Mouse (Mus musculus) intestine, embryonic 15.5 days (tissue): ENCODE measurements around the gene Gm128. TPM values are rescaled to one million over a fixed set of nuclear protein-coding genes. Genes with fewer than 3 reads are reported as not detected.

Experiments used
- ATAC-seq: fragments of 200-750 bp; cut with Nextera tagmentation; 2 replicates; pipeline ENCODE4 v1.8.0; 2017; ENCODE audit warnings: moderate TSS enrichment, moderate library complexity
- H3K27ac ChIP-seq: fragments of 300-500 bp; sonication (generic); 2 replicates; pipeline ENCODE4 v1.5.1; 2015; ENCODE audit warnings: mild to moderate bottlenecking, inconsistent platforms
- H3K27me3 ChIP-seq: fragments of 300-500 bp; sonication (generic); replicated peaks from 2 replicates; pipeline ENCODE4 v1.6.1; 2015; ENCODE audit warnings: inconsistent platforms
- H3K36me3 ChIP-seq: fragments of 300-500 bp; sonication (generic); 2 replicates; pipeline ENCODE4 v1.6.1; 2015; ENCODE audit warnings: inconsistent platforms
- H3K4me1 ChIP-seq: fragments of 300-500 bp; sonication (generic); replicated peaks from 2 replicates; pipeline ENCODE4 v1.6.1; 2015; ENCODE audit warnings: inconsistent platforms
- H3K4me2 ChIP-seq: fragments of 300-500 bp; sonication (generic); replicated peaks from 2 replicates; pipeline ENCODE4 v1.6.1; 2015; ENCODE audit warnings: mild to moderate bottlenecking, inconsistent platforms
- H3K4me3 ChIP-seq: fragments of 300-500 bp; sonication (generic); replicated peaks from 2 replicates; pipeline ENCODE4 v1.5.1; 2015; ENCODE audit warnings: inconsistent platforms
- H3K9ac ChIP-seq: fragments of 300-500 bp; sonication (generic); 2 replicates; pipeline ENCODE4 v1.6.1; 2015; ENCODE audit warnings: inconsistent platforms
- H3K9me3 ChIP-seq: fragments of 300-500 bp; sonication (generic); 2 replicates; pipeline ENCODE4 v1.6.1; 2016; ENCODE audit warnings: inconsistent platforms
- WGBS: fragments of 180-500 bp; shearing (Covaris S2); methylation state at CpG from one replicate; pipeline ENCODE4 v1.1.7; 2015; 5-methylcytosine and 5-hydroxymethylcytosine counted together
- polyA plus RNA-seq: library from polyadenylated mRNA; unstranded; fragments of >200 nt; fragmentation: Nextera tagmentation; extraction: Ambion mirVana; gene quantifications from 2 replicates; pipeline ENCODE4 v1.2.1, GENCODE M21; 2015

Gm128 gene
- polyA plus RNA-seq, 1 experiment from 2014 or later, result 0.20 TPM

DNA sequence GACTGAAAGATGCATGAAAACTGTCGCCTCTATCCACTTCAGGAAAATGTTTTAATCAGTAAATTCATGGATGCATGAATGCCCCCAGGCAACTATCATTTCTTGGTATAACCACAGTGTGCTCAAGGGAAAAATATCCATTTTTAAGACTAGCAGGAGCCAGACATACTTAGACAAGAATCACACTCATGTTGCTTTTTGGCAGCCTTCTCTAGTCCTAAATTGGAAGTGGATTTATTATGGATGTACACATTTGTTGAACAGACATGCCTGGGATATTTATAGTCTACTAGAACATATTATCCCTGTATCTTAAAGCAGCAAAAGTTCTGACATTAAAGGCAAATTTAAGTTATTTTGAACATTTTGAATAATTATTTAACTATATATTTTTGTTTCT lies 23.3 kb upstream of the Gm128 start:
- Histone ChIP-seq H3K36me3 (peaks cover 23% of the 10 kb centered on the region), H3K4me3 (no peak overlapping the region), H3K9ac (no peak overlapping the region), H3K9me3 (no peaks in the 10 kb centered on the region), H3K27ac (no peak overlapping the region), H3K4me1 (no peaks in the 10 kb centered on the region), H3K4me2 (no peak overlapping the region), H3K27me3 (no peaks in the 10 kb centered on the region)
- 88% methylated on average over 1 of the region's 1 CpGs for WGBS
- no peak for ATAC-seq

GRCm38 (mm10) chr3:95263089-95263739 lies 21.8 kb upstream of the Gm128 start:
- no peak overlapping the region for H3K4me3 ChIP-seq
- ATAC-seq, result peak; percentile 92
- H3K9me3 ChIP-seq, result no peaks in the 10 kb centered on the region
- peaks cover 27% of the 10 kb centered on the region for H3K36me3 ChIP-seq
- H3K4me1 ChIP-seq, result no peaks in the 10 kb centered on the region
- peak overlapping the region; percentile 26; the same call in 1 of the 2 replicates for H3K4me2 ChIP-seq
- no peak overlapping the region for H3K9ac ChIP-seq
- no peak overlapping the region for H3K27ac ChIP-seq
- H3K27me3 ChIP-seq, result no peaks in the 10 kb centered on the region
- 41% methylated on average over 11 of the region's 11 CpGs for WGBS

GRCm38 (mm10) chr3:95261975-95262374 lies 20.6 kb upstream of the Gm128 start:
- peaks cover 27% of the 10 kb centered on the region for H3K36me3 ChIP-seq
- ATAC-seq, result no peak
- no peak overlapping the region for H3K4me2 ChIP-seq
- H3K4me3 ChIP-seq, result no peak overlapping the region
- no peaks in the 10 kb centered on the region for H3K4me1 ChIP-seq
- 89% methylated on average over 4 of the region's 4 CpGs for WGBS
- no peak overlapping the region for H3K9ac ChIP-seq
- no peaks in the 10 kb centered on the region for H3K27me3 ChIP-seq
- no peak overlapping the region for H3K27ac ChIP-seq
- no peaks in the 10 kb centered on the region for H3K9me3 ChIP-seq

- Histone ChIP-seq H3K27me3 (no peaks in the 10 kb centered on the region), H3K4me2 (no peak overlapping the region), H3K36me3 (peaks cover 22% of the 10 kb centered on the region), H3K9ac (no peak overlapping the region), H3K9me3 (no peaks in the 10 kb centered on the region), H3K4me3 (no peak overlapping the region), H3K4me1 (no peaks in the 10 kb centered on the region), H3K27ac (no peak overlapping the region)
- ATAC-seq, result no peak
- 83% methylated on average over 5 of the region's 5 CpGs for WGBS
Measured at GRCm38 (mm10) chr3:95256931-95257330, 15.5 kb upstream of the Gm128 start.

- Histone ChIP-seq H3K4me3 (no peak within 1 kb of the TSS), H3K36me3 (no peaks in the 10 kb centered on the region), H3K4me1 (no peaks in the 10 kb centered on the region), H3K4me2 (no peak within 1 kb of the TSS), H3K27me3 (no peaks in the 10 kb centered on the region), H3K9me3 (no peaks in the 10 kb centered on the region), H3K9ac (no peak within 1 kb of the TSS), H3K27ac (no peak within 1 kb of the TSS)
- 35% methylated on average over 7 of the region's 7 CpGs for WGBS
- ATAC-seq, result peak; percentile 53
Measured at GRCm38 (mm10) chr3:95250783-95251424, 9.5 kb upstream of the Gm128 start, which contains the start of gene Bnipl. Gene Bnipl, minus strand, starts transcription at chr3:95251193.

DNA sequence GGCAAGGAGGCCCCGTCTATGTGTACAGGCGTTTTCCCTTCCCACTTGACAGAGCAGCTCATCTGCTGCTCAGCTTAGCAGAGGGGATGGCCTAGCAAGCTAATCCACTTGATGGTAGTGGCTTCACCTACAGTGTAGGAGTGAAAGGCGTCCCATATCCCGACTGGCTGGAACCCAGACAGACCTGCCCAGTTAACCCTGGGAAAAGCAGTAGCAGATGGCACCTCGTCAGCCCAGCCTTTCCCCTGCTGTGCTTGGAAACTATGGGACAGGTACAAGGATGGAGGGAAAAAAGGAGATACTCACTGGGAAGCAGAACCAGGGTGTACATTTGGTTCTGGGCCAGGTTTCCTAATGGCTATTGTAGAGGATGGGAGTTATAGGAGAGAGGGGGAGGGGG lies 9.0 kb upstream of the Gm128 start:
- no peak overlapping the region for H3K27ac ChIP-seq
- no peak for ATAC-seq
- 82% methylated on average over 5 of the region's 5 CpGs for WGBS

DNA sequence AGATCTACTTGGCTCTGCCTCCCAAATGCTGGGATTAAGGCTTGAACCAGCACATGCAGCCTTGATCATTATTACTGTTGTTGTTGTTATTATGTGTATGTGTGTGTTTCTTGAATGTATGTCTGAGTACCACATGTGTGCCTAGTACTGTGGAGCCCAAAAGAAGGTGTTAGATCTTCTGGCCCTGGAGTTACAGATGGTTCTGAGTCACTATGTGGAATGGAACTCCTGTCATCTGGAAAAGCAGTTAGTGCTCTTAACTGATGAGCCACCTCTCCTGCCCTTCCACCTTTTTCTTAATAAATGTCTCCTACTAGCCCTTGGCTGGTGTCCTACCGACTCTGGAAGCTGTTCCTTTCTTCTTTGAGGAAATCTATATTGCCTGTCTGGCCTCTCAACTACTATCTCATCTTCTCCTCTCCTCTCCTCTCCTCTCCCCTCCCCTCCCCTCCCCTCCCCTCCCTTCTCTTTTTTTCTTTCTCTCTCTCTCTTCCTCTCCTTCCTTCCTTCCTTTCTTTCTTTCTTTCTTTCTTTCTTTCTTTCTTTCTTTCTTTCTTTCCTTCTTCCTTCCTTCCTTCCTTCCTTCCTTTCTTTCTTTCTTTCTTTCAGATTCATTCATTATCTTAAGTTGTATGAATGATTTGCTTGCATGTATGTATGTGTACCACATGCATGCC lies 6.4 kb upstream of the Gm128 start:
- Histone ChIP-seq H3K36me3 (no peaks in the 10 kb centered on the region), H3K9ac (no peak overlapping the region), H3K4me2 (no peak overlapping the region), H3K4me3 (no peak overlapping the region), H3K9me3 (no peaks in the 10 kb centered on the region), H3K27ac (no peak overlapping the region), H3K4me1 (no peaks in the 10 kb centered on the region), H3K27me3 (no peaks in the 10 kb centered on the region)
- 65% methylated on average over 1 of the region's 1 CpGs for WGBS
- no peak for ATAC-seq

More for the DNA sequence above, 9.0 kb upstream of the Gm128 start:
- H3K9me3 ChIP-seq, result no peaks in the 10 kb centered on the region
- no peaks in the 10 kb centered on the region for H3K27me3 ChIP-seq
- H3K4me3 ChIP-seq, result no peak overlapping the region
- H3K4me2 ChIP-seq, result no peak overlapping the region
- no peaks in the 10 kb centered on the region for H3K4me1 ChIP-seq
- H3K9ac ChIP-seq, result no peak overlapping the region
- no peaks in the 10 kb centered on the region for H3K36me3 ChIP-seq

- 74% methylated on average over 5 of the region's 5 CpGs for WGBS
- no peak overlapping the region for H3K4me2 ChIP-seq
- H3K27ac ChIP-seq, result no peak overlapping the region
- H3K9ac ChIP-seq, result no peak overlapping the region
- H3K27me3 ChIP-seq, result no peaks in the 10 kb centered on the region
- H3K4me3 ChIP-seq, result no peak overlapping the region
- no peaks in the 10 kb centered on the region for H3K9me3 ChIP-seq
- no peak for ATAC-seq
- no peaks in the 10 kb centered on the region for H3K36me3 ChIP-seq
- no peaks in the 10 kb centered on the region for H3K4me1 ChIP-seq
Measured at GRCm38 (mm10) chr3:95246465-95247231, 5.2 kb upstream of the Gm128 start.

GRCm38 (mm10) chr3:95243086-95243485 lies 1.7 kb upstream of the Gm128 start:
- H3K27ac ChIP-seq, result no peak overlapping the region
- 0 out of 2 replicates have a peak, but pooled peaks cover 4% of the 10 kb centered on the region for H3K4me1 ChIP-seq
- no peak for ATAC-seq
- no peak overlapping the region for H3K4me2 ChIP-seq
- H3K9me3 ChIP-seq, result no peaks in the 10 kb centered on the region
- no peak overlapping the region for H3K4me3 ChIP-seq
- no peak overlapping the region for H3K9ac ChIP-seq
- H3K36me3 ChIP-seq, result no peaks in the 10 kb centered on the region
- no peaks in the 10 kb centered on the region for H3K27me3 ChIP-seq
- WGBS, result 73% methylated on average over 2 of the region's 2 CpGs

- ATAC-seq, result peak; percentile 34; the same call in 1 of the 2 replicates
- Histone ChIP-seq H3K9me3 (no peaks in the 10 kb centered on the region), H3K4me3 (no peak overlapping the region)
Measured at GRCm38 (mm10) chr3:95240900-95241299, 498 bp downstream of the Gm128 start.

GRCm38 (mm10) chr3:95239971-95240370 lies 1.4 kb downstream of the Gm128 start:
- 87% methylated on average over 12 of the region's 12 CpGs for WGBS

More at GRCm38 (mm10) chr3:95240900-95241299, 498 bp downstream of the Gm128 start:
- Histone ChIP-seq H3K4me1 (0 out of 2 replicates have a peak, but pooled peaks cover 4% of the 10 kb centered on the region), H3K36me3 (peaks cover 2% of the 10 kb centered on the region), H3K27me3 (no peaks in the 10 kb centered on the region), H3K4me2 (no peak overlapping the region; the same call in 1 of the 2 replicates), H3K27ac (no peak overlapping the region), H3K9ac (peak overlapping the region; percentile 21)
- WGBS, result 34% methylated on average over 17 of the region's 17 CpGs

GRCm38 (mm10) chr3:95239022-95239421 lies 2.4 kb downstream of the Gm128 start:
- Histone ChIP-seq H3K27me3 (no peaks in the 10 kb centered on the region), H3K27ac (no peak overlapping the region), H3K36me3 (peaks cover 17% of the 10 kb centered on the region), H3K9ac (no peak overlapping the region), H3K9me3 (no peaks in the 10 kb centered on the region), H3K4me1 (0 out of 2 replicates have a peak, but pooled peaks cover 4% of the 10 kb centered on the region), H3K4me3 (no peak overlapping the region), H3K4me2 (no peak overlapping the region)
- 82% methylated on average over 6 of the region's 6 CpGs for WGBS
- no peak for ATAC-seq

More at GRCm38 (mm10) chr3:95239971-95240370, 1.4 kb downstream of the Gm128 start:
- H3K36me3 ChIP-seq, result peaks cover 11% of the 10 kb centered on the region
- no peak overlapping the region for H3K4me2 ChIP-seq
- H3K27ac ChIP-seq, result no peak overlapping the region
- no peak overlapping the region for H3K9ac ChIP-seq
- H3K4me3 ChIP-seq, result no peak overlapping the region
- H3K9me3 ChIP-seq, result no peaks in the 10 kb centered on the region
- no peak for ATAC-seq
- H3K27me3 ChIP-seq, result no peaks in the 10 kb centered on the region
- H3K4me1 ChIP-seq, result 0 out of 2 replicates have a peak, but pooled peaks cover 4% of the 10 kb centered on the region
